Mouse (Mus musculus) right cerebral cortex, postnatal 14 days (tissue): Measurements from ENCODE around the gene Sp1.

ENCODE experiments used
- DNase-seq: peaks from one replicate; pipeline ENCODE4 v3.0.0; 2022

The Sp1 gene

GRCm38 (mm10) chr15:102400476-102401045 lies 5.4 kb upstream of the Sp1 start:
- no peak for DNase-seq

DNA sequence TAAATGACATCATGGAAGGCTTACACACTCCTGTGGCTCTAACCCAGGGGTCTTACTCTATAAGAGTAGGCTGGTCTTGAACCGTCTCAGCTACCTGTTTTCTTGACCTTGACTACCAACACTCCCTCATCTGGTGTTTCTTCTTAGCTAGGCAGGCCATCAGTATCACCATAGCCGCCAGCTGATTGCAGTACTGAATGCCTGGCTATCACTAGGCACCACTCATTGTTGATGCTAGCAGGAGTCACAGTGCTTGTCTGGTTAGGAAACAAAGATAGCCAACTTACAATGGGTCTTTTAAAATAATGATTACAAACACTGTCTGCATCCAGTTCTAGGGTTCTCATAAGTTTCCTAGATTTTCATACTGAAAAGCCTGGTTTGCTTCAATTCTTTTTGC lies 4.7 kb upstream of the Sp1 start:
- DNase-seq: no peak

- no peak for DNase-seq
Observed at GRCm38 (mm10) chr15:102402210-102402609, 3.7 kb upstream of the Sp1 start.

DNA sequence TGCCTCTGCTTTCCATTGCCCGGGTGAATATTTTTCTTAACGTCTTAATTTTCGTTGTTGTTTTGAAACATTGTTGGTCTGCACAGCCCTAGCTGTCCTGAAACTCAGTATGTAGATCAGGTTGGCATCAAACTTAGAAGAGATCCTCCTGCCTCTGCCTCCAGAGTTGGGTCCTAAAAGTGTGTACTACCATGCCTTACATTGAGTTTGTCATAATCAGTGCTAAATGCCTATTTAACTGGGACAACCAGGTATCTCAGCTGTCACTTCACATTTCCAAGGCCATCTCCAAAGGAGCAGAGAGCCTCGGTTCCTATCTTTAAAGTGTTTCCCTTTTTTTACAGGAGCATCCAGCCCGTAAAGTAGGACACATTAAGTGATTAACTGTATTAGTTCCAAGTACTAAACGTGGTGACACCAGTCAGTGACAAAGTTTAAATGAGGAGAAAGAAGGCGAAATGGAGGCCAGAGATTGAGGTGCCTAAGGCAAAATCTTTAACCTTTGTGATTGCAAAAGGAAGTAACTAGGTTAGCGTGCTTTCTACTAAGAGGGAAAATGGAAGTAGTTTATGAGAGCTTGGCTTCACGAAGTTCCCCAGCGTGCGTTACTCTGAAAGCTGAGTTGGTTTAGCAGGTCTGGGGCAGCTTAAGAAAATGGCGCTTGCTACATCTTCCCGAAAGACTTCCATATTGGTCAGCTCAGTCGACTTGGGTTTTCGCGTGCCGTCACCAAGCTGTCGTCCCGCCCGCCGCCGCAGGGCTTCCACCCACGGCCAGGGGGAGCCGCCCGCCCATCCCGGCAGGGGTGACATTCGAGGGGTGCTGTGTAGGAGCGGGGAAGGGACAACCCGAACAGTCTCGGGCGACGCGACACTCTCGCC lies 1.1 kb upstream of the Sp1 start:
- DNase-seq: no peak

- DNase-seq: peak; percentile 73
Observed at GRCm38 (mm10) chr15:102406196-102406911, 411 bp downstream of the Sp1 start.

DNA sequence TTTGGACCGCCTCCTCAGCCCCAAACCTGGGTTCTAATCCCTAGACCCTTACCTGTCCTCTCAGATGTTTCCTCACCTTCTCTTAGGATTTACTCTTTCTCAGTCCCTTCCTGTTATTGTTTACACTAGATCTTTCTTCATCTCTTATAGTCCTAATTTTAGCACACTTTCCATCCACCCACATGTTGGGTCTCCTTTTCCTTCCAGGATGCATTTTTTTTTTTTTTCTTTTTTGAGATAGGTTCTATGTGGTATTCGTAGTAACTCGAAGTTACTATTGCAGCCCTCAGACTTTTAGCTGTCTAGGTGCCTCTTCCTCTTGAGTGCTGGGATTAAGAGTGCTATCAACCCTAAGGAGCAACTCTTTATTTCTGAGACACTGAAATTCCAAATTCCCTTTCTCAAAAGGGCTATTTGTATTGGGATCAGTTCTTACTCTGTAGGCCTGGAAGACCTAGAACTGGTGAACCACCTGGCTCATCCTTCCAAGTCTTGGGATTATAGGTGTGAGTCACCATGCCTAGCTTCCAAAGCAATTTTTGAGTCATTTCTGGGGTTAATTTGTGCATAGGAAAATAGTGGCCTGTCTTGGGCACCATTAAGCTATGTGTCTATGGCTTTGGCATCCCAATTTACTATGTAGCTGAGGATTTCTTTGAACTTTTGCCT lies 1.1 kb downstream of the Sp1 start:
- DNase-seq: no peak

- no peak for DNase-seq
Observed at GRCm38 (mm10) chr15:102407681-102408557, 2.0 kb downstream of the Sp1 start.

DNA sequence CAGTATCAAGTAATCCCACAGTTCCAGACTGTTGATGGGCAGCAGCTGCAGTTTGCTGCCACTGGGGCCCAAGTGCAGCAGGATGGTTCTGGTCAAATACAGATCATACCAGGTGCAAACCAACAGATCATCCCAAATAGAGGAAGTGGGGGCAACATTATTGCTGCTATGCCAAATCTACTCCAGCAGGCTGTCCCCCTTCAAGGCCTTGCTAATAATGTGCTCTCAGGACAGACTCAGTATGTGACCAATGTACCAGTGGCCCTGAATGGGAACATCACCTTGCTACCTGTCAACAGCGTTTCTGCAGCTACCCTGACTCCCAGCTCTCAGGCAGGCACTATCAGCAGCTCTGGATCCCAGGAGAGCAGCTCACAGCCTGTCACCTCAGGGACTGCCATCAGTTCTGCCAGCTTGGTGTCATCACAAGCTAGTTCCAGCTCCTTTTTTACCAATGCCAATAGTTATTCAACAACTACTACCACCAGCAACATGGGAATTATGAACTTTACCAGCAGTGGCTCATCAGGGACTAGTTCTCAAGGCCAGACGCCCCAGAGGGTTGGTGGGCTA lies 2.7 kb downstream of the Sp1 start:
- DNase-seq: no peak

- no peak for DNase-seq
Observed at GRCm38 (mm10) chr15:102409286-102409685, 3.3 kb downstream of the Sp1 start.

DNA sequence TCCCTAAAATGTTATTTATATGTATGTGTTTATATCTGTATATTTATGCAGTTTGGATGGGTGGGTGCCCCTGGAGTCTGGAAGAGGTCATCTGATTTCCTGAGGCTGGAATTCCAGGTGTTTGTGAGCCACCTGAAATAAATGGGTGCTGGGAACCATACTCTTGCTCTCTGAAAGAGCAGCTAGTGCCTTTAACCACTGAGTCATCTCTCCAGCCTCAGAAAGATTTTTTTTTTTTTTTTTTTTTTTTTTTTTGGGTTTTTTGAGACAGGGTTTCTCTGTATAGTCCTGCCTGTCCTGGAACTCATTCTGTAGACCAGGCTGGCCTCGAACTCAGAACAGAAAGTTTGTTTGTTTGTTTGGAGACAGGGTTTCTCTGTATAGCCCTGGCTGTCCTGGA lies 5.1 kb downstream of the Sp1 start:
- no peak for DNase-seq

GRCm38 (mm10) chr15:102413687-102414086 lies 7.7 kb downstream of the Sp1 start:
- DNase-seq: no peak

- DNase-seq: no peak
Observed at GRCm38 (mm10) chr15:102417524-102417923, 11.6 kb downstream of the Sp1 start.

- no peak for DNase-seq
Observed at GRCm38 (mm10) chr15:102420986-102421385, 15.0 kb downstream of the Sp1 start.

GRCm38 (mm10) chr15:102421437-102421836 lies 15.5 kb downstream of the Sp1 start:
- DNase-seq: no peak

GRCm38 (mm10) chr15:102423602-102424240 lies 17.8 kb downstream of the Sp1 start:
- DNase-seq: no peak

GRCm38 (mm10) chr15:102424657-102425056 lies 18.7 kb downstream of the Sp1 start:
- no peak for DNase-seq

- DNase-seq: no peak
Observed at GRCm38 (mm10) chr15:102426963-102427362, 21.0 kb downstream of the Sp1 start.

DNA sequence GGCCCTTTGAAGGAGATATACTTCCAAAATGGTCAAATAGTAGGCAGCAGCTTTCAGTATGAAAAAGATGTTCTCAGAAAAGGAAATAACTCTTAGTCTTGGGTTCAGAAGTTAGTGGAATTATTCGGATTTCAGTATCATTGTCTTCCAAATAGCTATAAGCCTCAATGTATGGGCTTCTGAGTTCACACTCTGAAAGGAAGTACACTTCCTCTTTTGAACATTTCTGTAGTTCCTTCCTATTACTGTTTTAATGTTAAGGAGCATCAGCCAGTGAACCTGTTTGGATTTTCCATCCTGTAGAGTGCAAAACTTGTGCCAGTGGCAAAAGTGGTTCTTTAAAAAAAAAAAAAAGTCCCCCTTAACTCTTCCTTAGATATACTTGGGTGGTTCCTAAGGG lies 26.1 kb downstream of the Sp1 start:
- DNase-seq: no peak

DNA sequence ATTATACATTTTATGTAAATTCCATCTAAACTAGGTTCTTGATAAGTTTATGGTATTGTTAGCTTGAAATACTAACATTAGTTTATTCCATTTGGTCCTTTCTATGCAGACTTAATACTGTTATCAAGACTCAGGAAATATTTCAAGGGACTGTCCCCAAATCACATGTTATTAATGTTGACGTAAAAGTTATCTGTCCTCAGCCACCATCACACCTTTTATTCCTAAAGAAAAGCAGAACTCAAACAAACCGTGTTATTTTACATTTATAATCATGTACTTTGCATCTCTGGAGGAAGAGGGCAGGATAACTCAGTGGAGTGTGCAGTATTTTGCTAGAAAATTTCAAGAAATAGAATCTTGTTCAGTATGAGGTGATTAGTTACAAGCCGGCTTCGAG lies 27.2 kb downstream of the Sp1 start:
- DNase-seq: no peak

GRCm38 (mm10) chr15:102442490-102442889 lies 36.5 kb downstream of the Sp1 start:
- DNase-seq: peak; percentile 80

- no peak for DNase-seq
Observed at GRCm38 (mm10) chr15:102445146-102445545, 39.2 kb downstream of the Sp1 start, which contains the start of gene Amhr2. TSS of gene Amhr2 (plus strand) at chr15:102445367.
